Mouse (Mus musculus) MEL (cell line): ENCODE results near the gene Zfp1.

Experiments used
- CHD2 ChIP-seq: IDR thresholded peaks from 2 replicates; pipeline ENCODE4 v1.6.1; 2011; ENCODE audit warnings: low read length, improper control_type of control experiment
- CTCF ChIP-seq, 3 experiments: IDR thresholded peaks in 2 of 3; conservative IDR thresholded peaks in 1 of 3; 2 replicates each; pipeline ENCODE4 v1.5.1; 2011 to 2012; ENCODE audit warnings: low read length in 3 of 3, low read depth in 2 of 3, mild to moderate bottlenecking in 2 of 3, improper control_type of control experiment in 1 of 3, inconsistent platforms in 1 of 3, mixed read lengths in 1 of 3, moderate library complexity in 1 of 3; ENCODE audit not compliant: control insufficient read depth in 1 of 3, insufficient read depth in 1 of 3, poor library complexity in 1 of 3, severe bottlenecking in 1 of 3
- EP300 ChIP-seq, 2 experiments: IDR thresholded peaks; 2 replicates each; pipeline ENCODE4 v1.6.1; 2011; ENCODE audit warnings: improper control_type of control experiment in 2 of 2, low read length in 2 of 2, low read depth in 1 of 2, mild to moderate bottlenecking in 1 of 2
- ETS1 ChIP-seq: IDR thresholded peaks from 2 replicates; pipeline ENCODE4 v1.6.1; 2012; ENCODE audit warnings: low read depth, mild to moderate bottlenecking, inconsistent platforms, low read length, improper control_type of control experiment, moderate library complexity
- MAX ChIP-seq: IDR thresholded peaks from 2 replicates; pipeline ENCODE4 v1.6.1; 2011; ENCODE audit warnings: low read length, improper control_type of control experiment
- MEF2A ChIP-seq: IDR thresholded peaks from 2 replicates; pipeline ENCODE4 v1.6.1; 2014; ENCODE audit warnings: low read depth, mild to moderate bottlenecking, inconsistent platforms, low read length, improper control_type of control experiment; ENCODE audit not compliant: poor library complexity, insufficient replicate concordance, severe bottlenecking; ENCODE audit errors: extremely low read depth
- POLR2A ChIP-seq, 2 experiments: IDR thresholded peaks; 2 replicates each; pipeline ENCODE4 v1.6.1; 2011 to 2012; ENCODE audit warnings: low read length in 2 of 2, mild to moderate bottlenecking in 2 of 2, control low read depth in 1 of 2, improper control_type of control experiment in 1 of 2, low read depth in 1 of 2, moderate library complexity in 1 of 2; ENCODE audit not compliant: control insufficient read depth in 1 of 2, insufficient read depth in 1 of 2, poor library complexity in 1 of 2
- RAD21 ChIP-seq: IDR thresholded peaks from 2 replicates; pipeline ENCODE4 v1.6.1; 2011; ENCODE audit warnings: mild to moderate bottlenecking, low read depth, low read length, improper control_type of control experiment
- TBP ChIP-seq: IDR thresholded peaks from 2 replicates; pipeline ENCODE4 v1.8.0; 2011; ENCODE audit warnings: low read depth, low read length, improper control_type of control experiment
- USF1 ChIP-seq: IDR thresholded peaks from 2 replicates; pipeline ENCODE4 v1.6.1; 2014; ENCODE audit warnings: low read depth, mild to moderate bottlenecking, inconsistent platforms, low read length, improper control_type of control experiment, moderate library complexity
- ZMIZ1 ChIP-seq: IDR thresholded peaks from 2 replicates; pipeline ENCODE4 v1.6.1; 2012; ENCODE audit warnings: low read depth, mild to moderate bottlenecking, inconsistent platforms, low read length, improper control_type of control experiment, moderate library complexity
- ZNF384 ChIP-seq: IDR thresholded peaks from 2 replicates; pipeline ENCODE4 v1.6.1; 2012; ENCODE audit warnings: low read depth, mild to moderate bottlenecking, inconsistent platforms, low read length, improper control_type of control experiment

DNA sequence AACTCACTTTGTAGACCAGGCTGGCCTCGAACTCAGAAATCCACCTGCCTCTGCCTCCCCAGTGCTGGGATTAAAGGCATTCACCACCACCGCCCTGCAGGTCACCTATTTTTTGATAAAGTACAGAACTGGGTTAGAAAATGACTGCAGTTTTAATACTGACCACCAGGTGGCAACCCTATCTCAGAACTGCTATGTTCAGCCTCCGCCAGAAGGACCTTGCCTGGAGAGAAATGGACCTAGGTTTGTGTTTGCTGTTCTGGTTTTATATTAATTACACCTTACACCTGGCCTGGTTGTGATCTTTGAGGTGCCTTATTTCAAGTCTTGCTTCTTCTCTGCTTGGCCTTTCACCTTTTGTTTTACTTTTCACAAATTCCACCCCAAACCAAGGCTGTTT is 34.9 kb downstream of the Zfp1 start:
- peak; percentile 67 to 88 (median 68) for TF ChIP-seq CTCF (IDR thresholded peaks at IDR 0.05 in 2 of 3, conservative IDR thresholded peaks at IDR 0.05 in 1 of 3; ENCODE audit: control insufficient read depth in 1 of 3, insufficient read depth in 1 of 3, low read depth in 2 of 3, low read length in 3 of 3, poor library complexity in 1 of 3, severe bottlenecking in 1 of 3)
- TF ChIP-seq TBP, result peak; percentile 83
- TF ChIP-seq RAD21, result peak; percentile 86
- 0 out of 2 replicates have a peak, but pooled peaks have one; percentile 20 for TF ChIP-seq ZNF384
- TF ChIP-seq CHD2, result no peak
- TF ChIP-seq MAX, result no peak
- TF ChIP-seq ETS1, result no peak
- TF ChIP-seq POLR2A (IDR thresholded peaks at IDR 0.05; ENCODE audit: control insufficient read depth in 1 of 2, insufficient read depth in 1 of 2, low read depth in 1 of 2, low read length in 2 of 2, poor library complexity in 1 of 2), result no peak
- no peak for TF ChIP-seq EP300 (IDR thresholded peaks at IDR 0.05; ENCODE audit: low read depth in 1 of 2, low read length in 2 of 2)
- TF ChIP-seq MEF2A, result no peak
- TF ChIP-seq ZMIZ1, result no peak
- no peak for TF ChIP-seq USF1
